Mouse (Mus musculus) heart, embryonic 13.5 days (tissue): ENCODE results near the gene Map2k2. TPM values are rescaled to one million over a fixed set of nuclear protein-coding genes. Genes with fewer than 3 reads are reported as not detected.

Source experiments
- ATAC-seq: fragments of 200-750 bp; cut with Nextera tagmentation; 2 replicates; pipeline ENCODE4 v1.8.0; 2017; ENCODE audit warnings: moderate TSS enrichment; ENCODE audit not compliant: insufficient number of reproducible peaks, low FRiP score, low TSS enrichment; ENCODE audit errors: extremely low read depth
- H3K27ac ChIP-seq: fragments of 300-500 bp; sonication (generic); replicated peaks from 2 replicates; pipeline ENCODE4 v1.5.1; 2015; ENCODE audit warnings: moderate library complexity, mild to moderate bottlenecking, inconsistent platforms
- H3K27me3 ChIP-seq: fragments of 300-500 bp; sonication (generic); replicated peaks from 2 replicates; pipeline ENCODE4 v1.6.1; 2015; ENCODE audit warnings: mild to moderate bottlenecking, inconsistent platforms
- H3K36me3 ChIP-seq: fragments of 300-500 bp; sonication (generic); 2 replicates; pipeline ENCODE4 v1.6.1; 2015; ENCODE audit warnings: mild to moderate bottlenecking, inconsistent platforms
- H3K4me1 ChIP-seq: fragments of 300-500 bp; sonication (generic); 2 replicates; pipeline ENCODE4 v1.6.1; 2015; ENCODE audit warnings: inconsistent platforms
- H3K4me2 ChIP-seq: fragments of 300-500 bp; sonication (generic); 2 replicates; pipeline ENCODE4 v1.6.1; 2015; ENCODE audit warnings: inconsistent platforms, mild to moderate bottlenecking, moderate library complexity
- H3K4me3 ChIP-seq: fragments of 300-500 bp; sonication (generic); 2 replicates; pipeline ENCODE4 v1.5.1; 2015; ENCODE audit warnings: moderate library complexity, mild to moderate bottlenecking, inconsistent platforms
- H3K9ac ChIP-seq: fragments of 300-500 bp; sonication (generic); 2 replicates; pipeline ENCODE4 v1.6.1; 2015; ENCODE audit warnings: inconsistent platforms, mild to moderate bottlenecking, moderate library complexity
- H3K9me3 ChIP-seq: fragments of 300-500 bp; sonication (generic); 2 replicates; pipeline ENCODE4 v1.6.1; 2016; ENCODE audit warnings: inconsistent platforms
- WGBS: fragments of 180-500 bp; shearing (Covaris S2); methylation state at CpG from one replicate; pipeline ENCODE4 v1.1.7; 2015; ENCODE audit warnings: mixed read lengths; 5-methylcytosine and 5-hydroxymethylcytosine counted together
- polyA plus RNA-seq: library from polyadenylated mRNA; unstranded; fragments of >200 nt; fragmentation: Nextera tagmentation; extraction: Ambion mirVana; gene quantifications from 2 replicates; pipeline ENCODE4 v1.2.1, GENCODE M21; 2015

Gene Map2k2
- polyA plus RNA-seq, 1 experiment from 2014 or later, result 150 TPM

- peaks cover 3% of the 10 kb centered on the region for H3K36me3 ChIP-seq
- H3K9me3 ChIP-seq, result no peaks in the 10 kb centered on the region
- peaks cover 13% of the 10 kb centered on the region for H3K27me3 ChIP-seq
- peak overlapping the region; percentile 96 for H3K4me3 ChIP-seq
- H3K27ac ChIP-seq, result peak overlapping the region; percentile 92
- H3K9ac ChIP-seq, result peak overlapping the region; percentile 94
- ATAC-seq, result no peak
- peaks cover 69% of the 10 kb centered on the region for H3K4me1 ChIP-seq
- under 1% methylated on average over 24 of the region's 24 CpGs for WGBS
- H3K4me2 ChIP-seq, result peak overlapping the region; percentile 95
Observed at GRCm38 (mm10) chr10:81138131-81138782, 32.5 kb downstream of the Map2k2 start.

DNA sequence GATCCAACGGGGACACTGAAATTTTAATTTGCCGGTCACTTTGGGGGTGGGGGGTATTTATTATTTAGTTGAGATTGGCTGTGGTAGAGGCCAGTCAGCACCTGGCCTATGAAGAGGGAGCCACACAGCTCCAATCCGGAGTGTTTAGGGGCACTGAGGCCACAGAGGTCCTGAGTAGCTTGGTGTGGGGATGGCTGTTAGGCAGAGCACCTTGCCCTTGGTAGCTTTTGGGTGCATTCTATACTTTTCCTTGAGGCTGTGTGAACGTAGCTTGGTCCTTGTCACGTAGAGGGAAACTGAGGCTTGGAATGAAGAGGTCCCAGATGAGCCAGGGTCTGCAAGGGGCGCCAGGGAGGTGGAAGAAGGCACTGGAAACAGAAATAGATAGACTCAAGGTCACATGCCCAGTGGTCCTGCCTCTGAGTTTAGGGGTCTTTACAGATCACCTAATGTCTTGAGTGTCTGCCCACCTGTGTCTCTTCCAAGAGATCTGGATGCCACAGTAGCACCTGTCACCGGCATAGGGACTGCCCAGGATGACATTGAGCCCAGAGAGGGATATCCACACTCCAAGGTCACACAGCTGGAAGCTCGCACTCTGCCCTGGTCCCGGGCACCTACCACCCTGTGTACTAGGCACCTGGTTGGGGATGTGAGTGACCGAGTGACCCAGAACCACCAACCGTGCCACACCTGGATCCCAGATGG lies 33.3 kb downstream of the Map2k2 start:
- Histone ChIP-seq H3K27me3 (peaks cover 9% of the 10 kb centered on the region), H3K4me1 (peaks cover 74% of the 10 kb centered on the region), H3K9ac (peak overlapping the region; percentile 94), H3K4me3 (peak overlapping the region; percentile 96), H3K4me2 (peak overlapping the region; percentile 95), H3K9me3 (no peaks in the 10 kb centered on the region), H3K36me3 (peaks cover 10% of the 10 kb centered on the region), H3K27ac (peak overlapping the region; percentile 92)
- ATAC-seq, result no peak
- 56% methylated on average over 11 of the region's 11 CpGs for WGBS

- Histone ChIP-seq H3K27ac (peak overlapping the region; percentile 63), H3K9ac (peak overlapping the region; percentile 94), H3K4me2 (peak overlapping the region; percentile 95), H3K27me3 (peaks cover 4% of the 10 kb centered on the region), H3K4me3 (peak overlapping the region; percentile 96), H3K4me1 (peaks cover 72% of the 10 kb centered on the region), H3K9me3 (no peaks in the 10 kb centered on the region), H3K36me3 (peaks cover 15% of the 10 kb centered on the region)
- ATAC-seq, result no peak
- 77% methylated on average over 4 of the region's 4 CpGs for WGBS
Observed at GRCm38 (mm10) chr10:81139529-81139846, 33.8 kb downstream of the Map2k2 start.

GRCm38 (mm10) chr10:81140005-81140404 lies 34.3 kb downstream of the Map2k2 start:
- Histone ChIP-seq H3K27me3 (peaks cover under 1% of the 10 kb centered on the region), H3K9ac (peak overlapping the region; percentile 94), H3K4me1 (peaks cover 71% of the 10 kb centered on the region), H3K4me3 (peak overlapping the region; percentile 96), H3K36me3 (peaks cover 20% of the 10 kb centered on the region), H3K9me3 (no peaks in the 10 kb centered on the region), H3K27ac (peak overlapping the region; percentile 63), H3K4me2 (peak overlapping the region; percentile 95)
- no peak for ATAC-seq
- WGBS, result 45% methylated on average over 8 of the region's 8 CpGs

DNA sequence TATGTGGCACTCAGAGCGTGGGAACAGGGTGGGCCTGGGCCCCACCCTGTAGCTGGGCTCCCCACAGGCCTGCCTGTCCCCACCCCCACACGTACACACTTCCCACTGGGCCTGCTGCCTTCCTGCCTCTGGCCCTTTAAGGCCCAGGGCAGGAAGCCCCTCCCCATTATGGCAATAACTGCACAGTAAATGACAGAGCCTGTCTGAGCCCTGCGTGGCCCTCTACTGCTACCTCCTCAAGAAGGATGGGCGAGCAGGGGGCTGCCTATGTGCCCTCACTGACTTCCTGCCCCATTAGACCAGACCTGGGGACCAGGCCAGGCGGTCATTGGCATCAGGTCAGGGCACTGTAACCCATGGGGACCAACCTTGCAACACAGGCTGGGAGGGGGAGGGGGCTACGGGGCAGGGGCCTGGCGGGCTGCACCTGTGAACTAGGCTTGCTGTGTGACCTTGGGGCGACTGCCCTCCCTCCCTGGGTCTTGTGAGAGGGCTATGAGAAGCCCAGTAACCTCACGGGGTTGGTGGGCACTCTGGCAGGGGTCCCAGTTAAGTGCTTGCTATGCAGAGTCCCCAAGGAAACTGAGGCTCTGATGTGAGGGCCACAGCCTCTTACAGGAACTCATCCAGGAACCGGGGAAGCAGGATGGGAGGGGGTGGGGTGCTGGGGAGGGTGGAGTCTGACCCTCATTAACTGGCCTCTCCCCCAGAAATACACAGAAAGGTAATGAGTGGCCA lies 35.2 kb downstream of the Map2k2 start:
- Histone ChIP-seq H3K4me3 (peak overlapping the region; percentile 96), H3K4me1 (peaks cover 71% of the 10 kb centered on the region)
- 49% methylated on average over 10 of the region's 10 CpGs for WGBS

GRCm38 (mm10) chr10:81141455-81142210 lies 35.9 kb downstream of the Map2k2 start:
- H3K4me2 ChIP-seq, result peak overlapping the region; percentile 95
- H3K36me3 ChIP-seq, result peaks cover 37% of the 10 kb centered on the region
- peak overlapping the region; percentile 96; the same call in 1 of the 2 replicates for H3K4me3 ChIP-seq
- H3K9me3 ChIP-seq, result no peaks in the 10 kb centered on the region
- H3K27me3 ChIP-seq, result no peaks in the 10 kb centered on the region
- peak overlapping the region; percentile 63; the same call in 1 of the 2 replicates for H3K27ac ChIP-seq
- no peak for ATAC-seq
- H3K9ac ChIP-seq, result peak overlapping the region; percentile 94
- WGBS, result 79% methylated on average over 7 of the region's 7 CpGs
- H3K4me1 ChIP-seq, result peaks cover 77% of the 10 kb centered on the region

More for the DNA sequence above, 35.2 kb downstream of the Map2k2 start:
- H3K27me3 ChIP-seq, result no peaks in the 10 kb centered on the region
- peak overlapping the region; percentile 63 for H3K27ac ChIP-seq
- H3K9me3 ChIP-seq, result no peaks in the 10 kb centered on the region
- no peak for ATAC-seq
- H3K9ac ChIP-seq, result peak overlapping the region; percentile 94
- H3K4me2 ChIP-seq, result peak overlapping the region; percentile 95
- peaks cover 29% of the 10 kb centered on the region for H3K36me3 ChIP-seq

GRCm38 (mm10) chr10:81142551-81142981 lies 36.9 kb downstream of the Map2k2 start:
- H3K4me3 ChIP-seq, result no peak overlapping the region
- H3K4me1 ChIP-seq, result peaks cover 77% of the 10 kb centered on the region
- 78% methylated on average over 5 of the region's 5 CpGs for WGBS
- peaks cover 46% of the 10 kb centered on the region for H3K36me3 ChIP-seq
- H3K9me3 ChIP-seq, result no peaks in the 10 kb centered on the region
- H3K27me3 ChIP-seq, result no peaks in the 10 kb centered on the region
- 0 out of 2 replicates have a peak overlapping the region, but pooled peaks have one; percentile 50 for H3K27ac ChIP-seq
- H3K4me2 ChIP-seq, result peak overlapping the region; percentile 95; the same call in 1 of the 2 replicates
- peak overlapping the region; percentile 94 for H3K9ac ChIP-seq
- no peak for ATAC-seq

DNA sequence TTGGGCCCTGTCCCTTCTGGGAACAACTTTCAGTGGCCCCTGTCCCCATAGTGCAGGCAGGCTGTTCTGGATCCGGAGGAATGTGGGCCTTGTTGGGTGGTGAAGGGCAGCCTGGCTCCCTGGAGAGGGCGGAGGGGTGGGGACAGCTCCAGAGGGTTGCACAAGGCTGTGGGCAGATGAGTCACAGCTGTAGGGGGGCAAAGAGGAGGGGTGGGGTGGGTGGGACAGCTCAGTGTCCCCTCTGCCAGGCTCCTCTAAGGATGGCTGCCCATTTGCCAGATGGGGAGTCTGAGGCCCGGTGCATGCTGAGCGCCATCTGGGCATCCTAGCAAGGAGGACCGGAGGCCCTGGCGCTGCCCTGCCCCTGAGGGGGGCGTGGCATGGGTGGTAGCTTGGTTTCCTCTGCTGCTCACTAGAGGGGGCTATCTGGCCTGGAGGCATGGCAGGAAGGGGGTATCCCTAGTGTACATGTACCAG lies 37.5 kb downstream of the Map2k2 start:
- Histone ChIP-seq H3K27ac (0 out of 2 replicates have a peak overlapping the region, but pooled peaks have one; percentile 50), H3K36me3 (peaks cover 52% of the 10 kb centered on the region), H3K9me3 (no peaks in the 10 kb centered on the region)

GRCm38 (mm10) chr10:81143845-81144437 lies 38.2 kb downstream of the Map2k2 start:
- H3K4me1 ChIP-seq, result peaks cover 69% of the 10 kb centered on the region

More for the DNA sequence above, 37.5 kb downstream of the Map2k2 start:
- Histone ChIP-seq H3K4me2 (no peak overlapping the region), H3K4me1 (peaks cover 76% of the 10 kb centered on the region), H3K4me3 (no peak overlapping the region), H3K9ac (peak overlapping the region; percentile 94), H3K27me3 (no peaks in the 10 kb centered on the region)
- ATAC-seq, result no peak
- WGBS, result 86% methylated on average over 7 of the region's 7 CpGs

DNA sequence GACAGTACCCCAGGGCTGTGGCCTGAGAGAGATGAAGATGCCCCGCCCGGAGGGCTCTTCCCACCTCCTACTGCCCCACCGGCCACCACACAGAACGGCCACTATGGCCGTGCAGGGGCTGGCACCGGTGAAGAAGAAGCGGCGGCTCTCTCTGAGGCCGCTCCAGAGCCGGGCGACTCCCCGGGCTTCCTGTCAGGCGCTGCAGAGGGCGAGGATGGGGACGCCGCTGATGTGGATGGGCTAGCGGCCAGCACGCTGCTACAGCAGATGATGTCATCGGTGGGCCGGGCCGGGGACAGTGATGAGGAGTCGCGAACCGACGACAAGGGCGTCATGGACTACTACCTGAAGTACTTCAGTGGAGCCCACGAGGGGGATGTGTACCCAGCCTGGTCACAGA lies 39.0 kb downstream of the Map2k2 start:
- WGBS, result 89% methylated on average over 27 of the region's 27 CpGs
- no peaks in the 10 kb centered on the region for H3K27me3 ChIP-seq
- H3K4me3 ChIP-seq, result no peak overlapping the region
- H3K4me1 ChIP-seq, result peaks cover 61% of the 10 kb centered on the region
- no peak overlapping the region for H3K27ac ChIP-seq
- H3K9me3 ChIP-seq, result no peaks in the 10 kb centered on the region
- H3K9ac ChIP-seq, result no peak overlapping the region
- H3K4me2 ChIP-seq, result no peak overlapping the region
- ATAC-seq, result no peak
- H3K36me3 ChIP-seq, result peaks cover 67% of the 10 kb centered on the region

More at GRCm38 (mm10) chr10:81143845-81144437, 38.2 kb downstream of the Map2k2 start:
- Histone ChIP-seq H3K9me3 (no peaks in the 10 kb centered on the region), H3K36me3 (peaks cover 60% of the 10 kb centered on the region), H3K4me2 (no peak overlapping the region), H3K9ac (no peak overlapping the region), H3K4me3 (no peak overlapping the region), H3K27ac (no peak overlapping the region), H3K27me3 (no peaks in the 10 kb centered on the region)
- no peak for ATAC-seq
- WGBS, result 93% methylated on average over 52 of the region's 52 CpGs
